Mouse (Mus musculus): Measurements from ENCODE around the gene Dzip1l.

Dzip1l gene

GRCm38 (mm10) chr9:99709588-99710248 is 80.4 kb downstream of the Dzip1l start:
- no peak for ATAC-seq (ENCODE audit: insufficient number of reproducible peaks, low FRiP score, low TSS enrichment)

- no peak for ATAC-seq (ENCODE audit: insufficient number of reproducible peaks, low FRiP score, low TSS enrichment)
Observed at GRCm38 (mm10) chr9:99710297-99710696, 81.0 kb downstream of the Dzip1l start.

- ATAC-seq (ENCODE audit: insufficient number of reproducible peaks, low FRiP score, low TSS enrichment), result no peak
Observed at GRCm38 (mm10) chr9:99717134-99717533, 87.8 kb downstream of the Dzip1l start, which contains the start of gene Cldn18. TSS of gene Cldn18 (minus strand) at chr9:99717267.
